Mouse (Mus musculus) liver, adult 2 months (tissue): ENCODE measurements around the gene Eif2ak3. TPM values are rescaled to one million over a fixed set of nuclear protein-coding genes. Genes with fewer than 3 reads are reported as not detected.

Source experiments
- DNase-seq: peaks from one replicate; pipeline ENCODE4 v3.0.0-alpha.2; 2011; ENCODE audit warnings: low read depth, low spot score; ENCODE audit errors: extremely low read depth
- H3K27ac ChIP-seq: fragments of 200-500 bp; replicated peaks from 2 replicates; pipeline ENCODE4 v1.5.1; 2012; ENCODE audit warnings: low read depth, mild to moderate bottlenecking, control low read depth, inconsistent platforms, low read length; ENCODE audit not compliant: insufficient read depth
- H3K27me3 ChIP-seq: fragments of 200-500 bp; 2 replicates; pipeline ENCODE4 v1.6.1; 2012; ENCODE audit warnings: mild to moderate bottlenecking, moderate library complexity, low read length, inconsistent platforms; ENCODE audit not compliant: control insufficient read depth, insufficient read depth
- H3K36me3 ChIP-seq: fragments of 200-500 bp; 2 replicates; pipeline ENCODE4 v1.6.1; 2012; ENCODE audit warnings: low read length, inconsistent platforms; ENCODE audit not compliant: control insufficient read depth, insufficient read depth
- H3K4me1 ChIP-seq: fragments of 200-500 bp; 2 replicates; pipeline ENCODE4 v1.6.1; 2011; ENCODE audit warnings: low read length; ENCODE audit not compliant: control insufficient read depth, insufficient read depth
- H3K4me3 ChIP-seq: fragments of 200-500 bp; 2 replicates; pipeline ENCODE4 v1.5.1; 2011; ENCODE audit warnings: low read depth, mild to moderate bottlenecking, control low read depth, low read length, moderate library complexity; ENCODE audit not compliant: insufficient read depth
- H3K79me2 ChIP-seq: fragments of 200-500 bp; 2 replicates; pipeline ENCODE4 v1.6.1; 2012; ENCODE audit warnings: inconsistent platforms, mild to moderate bottlenecking, low read length, moderate library complexity; ENCODE audit not compliant: control insufficient read depth, insufficient read depth
- H3K9ac ChIP-seq: fragments of 200-500 bp; 2 replicates; pipeline ENCODE4 v1.6.1; 2012; ENCODE audit warnings: low read depth, mild to moderate bottlenecking, control low read depth, inconsistent platforms, low read length
- CTCF ChIP-seq: fragments of 200-500 bp; IDR thresholded peaks from 2 replicates; pipeline ENCODE4 v1.5.1; 2011; ENCODE audit warnings: low read depth, low read length, control low read depth
- POLR2A ChIP-seq: fragments of 200-500 bp; IDR thresholded peaks from 2 replicates; pipeline ENCODE4 v1.6.1; 2011; ENCODE audit warnings: low read length, control low read depth; ENCODE audit not compliant: insufficient read depth; ENCODE audit errors: extremely low read depth
- WGBS: fragments of 180-500 bp; shearing (Covaris S2); methylation state at CpG from one replicate; pipeline ENCODE4 v1.1.7; 2018; 5-methylcytosine and 5-hydroxymethylcytosine counted together
- polyA plus RNA-seq: library from polyadenylated mRNA; depleted of rRNA; stranded (reverse); fragments of >200 nt; gene quantifications from 2 replicates; pipeline ENCODE4 v1.2.3, GENCODE M21; 2012
- total RNA-seq: library from RNA; depleted of rRNA; stranded (reverse); fragments of >200 nt; gene quantifications from 2 replicates; pipeline ENCODE4 v1.2.3, GENCODE M21; 2014

The Eif2ak3 gene
- total and polyA plus RNA-seq, 2 experiments = 7.1 to 7.9 TPM

- Histone ChIP-seq H3K4me1 (peaks cover 2% of the 10 kb centered on the region; the same call in 1 of the 2 replicates), H3K4me3 (no peak overlapping the region), H3K79me2 (no peaks in the 10 kb centered on the region), H3K27ac (no peak overlapping the region), H3K9ac (no peak overlapping the region), H3K36me3 (no peaks in the 10 kb centered on the region), H3K27me3 (no peaks in the 10 kb centered on the region)
- WGBS = 58% methylated on average over 3 of the region's 3 CpGs
- DNase-seq = no peak
- no peak for TF ChIP-seq CTCF
- no peak for TF ChIP-seq POLR2A
Observed at GRCm38 (mm10) chr6:70838532-70838931, 5.8 kb upstream of the Eif2ak3 start.

GRCm38 (mm10) chr6:70840281-70840680 lies 4.0 kb upstream of the Eif2ak3 start:
- no peak for DNase-seq
- peaks cover 2% of the 10 kb centered on the region; the same call in 1 of the 2 replicates for H3K4me1 ChIP-seq

DNA sequence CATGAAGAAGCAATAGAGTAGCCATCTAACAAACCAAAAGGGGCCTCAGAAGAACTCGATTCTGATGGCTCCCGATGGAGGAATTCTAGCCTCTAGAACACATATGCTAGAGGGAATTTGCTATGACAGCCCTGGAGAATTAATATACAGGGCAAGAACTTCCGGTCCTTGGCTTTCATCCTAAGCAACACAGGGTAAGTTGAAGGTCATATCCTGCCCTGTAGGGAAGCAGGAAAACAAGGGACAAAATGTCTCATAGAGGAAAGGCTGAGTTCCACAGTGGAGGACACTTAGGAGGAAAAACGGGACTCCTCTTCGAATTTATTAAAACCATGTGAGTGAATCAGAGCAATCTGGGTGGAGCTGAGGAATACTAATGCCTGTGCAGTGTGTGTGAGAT lies 1.3 kb upstream of the Eif2ak3 start:
- DNase-seq = no peak

More at GRCm38 (mm10) chr6:70840281-70840680, 4.0 kb upstream of the Eif2ak3 start:
- peaks cover 7% of the 10 kb centered on the region for H3K79me2 ChIP-seq
- no peak overlapping the region for H3K27ac ChIP-seq
- no peak overlapping the region for H3K4me3 ChIP-seq
- 79% methylated on average over 5 of the region's 5 CpGs for WGBS
- TF ChIP-seq CTCF (no peak), POLR2A (no peak)
- H3K27me3 ChIP-seq = no peaks in the 10 kb centered on the region
- no peak overlapping the region for H3K9ac ChIP-seq
- no peaks in the 10 kb centered on the region for H3K36me3 ChIP-seq

DNA sequence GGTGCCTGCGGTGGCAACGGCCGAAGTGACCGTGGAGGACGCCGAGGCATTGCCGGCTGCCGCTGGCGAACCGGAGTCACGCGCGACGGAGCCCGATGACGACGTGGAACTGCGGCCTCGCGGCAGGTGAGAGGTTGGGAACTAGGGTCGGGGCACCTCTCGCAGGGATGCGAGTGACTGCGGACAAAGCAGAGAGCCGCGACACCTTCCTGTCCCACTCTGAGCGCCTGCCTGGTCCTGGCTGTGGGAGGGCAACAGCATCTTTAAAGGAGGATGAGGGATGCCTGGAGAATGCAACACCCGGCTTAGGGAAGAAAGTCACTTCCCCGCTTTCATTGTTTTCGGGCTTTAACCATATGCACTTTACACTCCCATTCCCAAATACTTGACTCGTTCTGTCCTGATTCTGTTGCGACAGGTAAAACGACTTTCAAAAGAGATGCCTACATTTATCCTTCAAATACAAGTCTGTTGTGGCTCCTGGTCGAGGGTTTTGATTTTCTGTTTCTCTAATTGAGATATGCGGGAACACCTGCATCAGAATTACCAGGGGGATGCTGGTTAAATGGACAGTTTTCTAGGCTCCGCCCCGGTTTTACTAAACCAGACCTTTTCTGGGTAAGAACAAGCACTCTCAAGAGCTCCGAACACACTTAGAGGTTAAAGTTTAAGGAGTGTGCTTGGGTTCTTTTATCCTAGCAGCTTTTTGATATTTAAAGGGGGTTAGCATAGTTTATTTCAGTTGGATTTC lies 756 bp downstream of the Eif2ak3 start:
- no peaks in the 10 kb centered on the region for H3K36me3 ChIP-seq
- H3K4me1 ChIP-seq = peaks cover 12% of the 10 kb centered on the region
- peak overlapping the region; percentile 87 for H3K9ac ChIP-seq
- peak overlapping the region; percentile 81 for H3K4me3 ChIP-seq
- TF ChIP-seq CTCF (no peak), POLR2A (no peak)
- peak overlapping the region; percentile 37 for H3K27ac ChIP-seq
- peaks cover 8% of the 10 kb centered on the region for H3K79me2 ChIP-seq
- H3K27me3 ChIP-seq = no peaks in the 10 kb centered on the region
- under 1% methylated on average over 38 of the region's 38 CpGs for WGBS
- no peak for DNase-seq

More for the DNA sequence above, 1.3 kb upstream of the Eif2ak3 start:
- H3K36me3 ChIP-seq = no peaks in the 10 kb centered on the region
- WGBS = 68% methylated on average over 5 of the region's 5 CpGs
- peak overlapping the region; percentile 53; the same call in 1 of the 2 replicates for H3K9ac ChIP-seq
- no peak overlapping the region; the same call in 1 of the 2 replicates for H3K4me3 ChIP-seq
- H3K79me2 ChIP-seq = peaks cover 8% of the 10 kb centered on the region
- H3K4me1 ChIP-seq = peaks cover 12% of the 10 kb centered on the region
- peak overlapping the region; percentile 77; the same call in 1 of the 2 replicates for H3K27ac ChIP-seq
- TF ChIP-seq CTCF = no peak
- TF ChIP-seq POLR2A = no peak
- H3K27me3 ChIP-seq = no peaks in the 10 kb centered on the region

- H3K27me3 ChIP-seq = no peaks in the 10 kb centered on the region
- no peaks in the 10 kb centered on the region for H3K36me3 ChIP-seq
- no peak overlapping the region for H3K4me3 ChIP-seq
- 51% methylated on average over 3 of the region's 3 CpGs for WGBS
- H3K4me1 ChIP-seq = peaks cover 14% of the 10 kb centered on the region
- H3K9ac ChIP-seq = no peak overlapping the region
- H3K27ac ChIP-seq = 0 out of 2 replicates have a peak overlapping the region, but pooled peaks have one; percentile 23
- H3K79me2 ChIP-seq = peaks cover 15% of the 10 kb centered on the region
- DNase-seq = no peak
- no peak for TF ChIP-seq CTCF
- TF ChIP-seq POLR2A = no peak
Observed at GRCm38 (mm10) chr6:70847386-70847785, 3.1 kb downstream of the Eif2ak3 start.

- Histone ChIP-seq H3K4me3 (no peak overlapping the region), H3K4me1 (peaks cover 14% of the 10 kb centered on the region), H3K79me2 (peaks cover 41% of the 10 kb centered on the region), H3K9ac (no peak overlapping the region), H3K27ac (no peak overlapping the region), H3K27me3 (no peaks in the 10 kb centered on the region), H3K36me3 (peaks cover under 1% of the 10 kb centered on the region; the same call in 1 of the 2 replicates)
- peak; percentile 54 for DNase-seq
- TF ChIP-seq CTCF (no peak), POLR2A (no peak)
- WGBS = 30% methylated on average over 4 of the region's 4 CpGs
Observed at GRCm38 (mm10) chr6:70853371-70853770, 9.1 kb downstream of the Eif2ak3 start.
